Comparison of ENCODE assay signal across 13 mouse cellular contexts in the genomic region with DNA sequence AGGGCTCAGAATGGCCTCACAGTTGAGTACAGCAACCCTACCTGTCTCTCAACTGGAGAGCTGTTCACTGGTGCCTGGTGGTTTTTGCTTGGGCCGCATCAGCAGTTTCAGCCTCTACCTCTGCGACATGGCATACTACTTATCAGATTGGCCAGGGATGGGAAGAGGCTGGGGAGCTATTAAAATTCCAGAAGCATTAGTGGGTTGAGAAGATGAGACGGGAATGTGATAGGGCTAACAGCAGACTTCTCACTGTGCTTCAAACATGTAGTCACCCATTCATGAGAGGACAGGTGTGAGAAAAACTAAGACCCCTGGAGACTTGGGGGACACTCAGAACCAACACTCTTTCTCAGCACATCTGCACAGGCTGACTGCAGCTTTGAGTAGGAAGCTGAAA. TPM values are rescaled to one million over a fixed set of nuclear protein-coding genes. Genes with fewer than 3 reads are reported as not detected.
DNase-seq lines count a peak whose midpoint lies in the region; ATAC-seq and TF ChIP-seq lines count a peak whose summit lies in the region.
"Had no signal": no experiment of that assay in that cellular context is flagged by ENCODE, and none has a peak within 500 bp of the region (broad histone marks: within the 10 kb centered on the region; RNA-seq: fewer than 3 reads in every experiment).

No protein-coding gene starts in this region.

- no peak overlapping the region for H3K4me3 ChIP-seq in heart, embryonic 15.5 days
- H3K4me3 ChIP-seq in kidney, embryonic 16.5 days (ENCODE audit: low read length) = no peak overlapping the region
- H3K4me3 ChIP-seq in thymus, adult 2 months (ENCODE audit: control insufficient read depth, insufficient read depth, low read length) = no peak overlapping the region
- H3K4me3 ChIP-seq: erythroblast, embryonic 14.5 days; layer of hippocampus, adult 2 months; left cerebral cortex, adult 2 months; midbrain, embryonic 10.5 days had no signal

- H3K27me3 ChIP-seq in heart, embryonic 15.5 days = peaks cover 9% of the 10 kb centered on the region
- H3K27me3 ChIP-seq in kidney, embryonic 16.5 days (ENCODE audit: insufficient read depth, low read length) = no peaks in the 10 kb centered on the region
- H3K27me3 ChIP-seq in thymus, adult 2 months (ENCODE audit: control insufficient read depth, insufficient read depth, low read length) = no peaks in the 10 kb centered on the region

- TF ChIP-seq POLR2A in thymus, adult 2 months (IDR thresholded peaks at IDR 0.05; ENCODE audit: control insufficient read depth, extremely low read depth, insufficient read depth, low read length, poor library complexity) = no peak

- TF ChIP-seq CTCF in thymus, adult 2 months (IDR thresholded peaks at IDR 0.05; ENCODE audit: borderline replicate concordance, control insufficient read depth, extremely low read depth, insufficient read depth, low read length, poor library complexity) = no peak

- 27% methylated on average over 3 of the region's 3 CpGs for WGBS in heart, embryonic 15.5 days
- WGBS in kidney, embryonic 16.5 days = 52% methylated on average over 3 of the region's 3 CpGs
- WGBS in thymus, adult 2 months = 93% methylated on average over 3 of the region's 3 CpGs

- DNase-seq in heart, postnatal 4 days = no peak
- no peak for DNase-seq in kidney, adult 11 months
- DNase-seq in thymus, adult 2 months = no peak
- no peak for DNase-seq in thymus, adult 18-20 months
- DNase-seq in ovary, postnatal 10 days (ENCODE audit: low spot score) = no peak
- DNase-seq: adrenal gland, adult 2 months; thymus, postnatal 14 days had no signal

- no peak overlapping the region for H3K4me2 ChIP-seq in heart, embryonic 15.5 days
- H3K4me2 ChIP-seq in kidney, embryonic 16.5 days (replicated peaks; ENCODE audit: low read depth, low read length) = no peak overlapping the region

- H3K9me3 ChIP-seq in heart, embryonic 15.5 days (replicated peaks) = no peaks in the 10 kb centered on the region
- H3K9me3 ChIP-seq in kidney, embryonic 16.5 days (ENCODE audit: low read length) = no peaks in the 10 kb centered on the region
- H3K9me3 ChIP-seq: midbrain, embryonic 10.5 days had no signal

- H3K36me3 ChIP-seq in heart, embryonic 15.5 days = no peaks in the 10 kb centered on the region
- H3K36me3 ChIP-seq in kidney, embryonic 16.5 days (ENCODE audit: insufficient read depth, low read length) = no peaks in the 10 kb centered on the region
- H3K36me3 ChIP-seq in thymus, adult 2 months (ENCODE audit: control insufficient read depth, insufficient read depth, low read length) = no peaks in the 10 kb centered on the region
- H3K36me3 ChIP-seq: midbrain, embryonic 10.5 days had no signal

- peak overlapping the region; percentile 56; the same call in 1 of the 2 replicates for H3K27ac ChIP-seq in heart, embryonic 15.5 days
- 0 out of 2 replicates have a peak overlapping the region, but pooled peaks have one; percentile 35 for H3K27ac ChIP-seq in kidney, embryonic 16.5 days (ENCODE audit: low read length)
- 0 out of 2 replicates have a peak overlapping the region, but pooled peaks have one; percentile 22 for H3K27ac ChIP-seq in thymus, adult 2 months (ENCODE audit: control insufficient read depth, insufficient read depth, low read length)
- H3K27ac ChIP-seq: layer of hippocampus, adult 2 months; left cerebral cortex, adult 2 months had no signal

- H3K9ac ChIP-seq in heart, embryonic 15.5 days = peak overlapping the region; percentile 3; the same call in 1 of the 2 replicates
- H3K9ac ChIP-seq in kidney, embryonic 16.5 days (replicated peaks; ENCODE audit: low read length) = no peak overlapping the region

- H3K4me1 ChIP-seq in heart, embryonic 15.5 days (replicated peaks) = peaks cover 55% of the 10 kb centered on the region
- H3K4me1 ChIP-seq in kidney, embryonic 16.5 days (ENCODE audit: insufficient read depth, low read length) = peaks cover 44% of the 10 kb centered on the region
- H3K4me1 ChIP-seq in thymus, adult 2 months (replicated peaks; ENCODE audit: control insufficient read depth, insufficient read depth, low read length) = peaks cover 52% of the 10 kb centered on the region

- ATAC-seq in heart, embryonic 15.5 days (replicated peaks; ENCODE audit: insufficient number of reproducible peaks, insufficient read depth, low FRiP score, low read depth) = no peak
- ATAC-seq in kidney, embryonic 16.5 days (ENCODE audit: low FRiP score, low TSS enrichment) = no peak

RNA-seq across cellular contexts. Expression of gene Hpcal1, which starts 59.1 kb away (rescaled TPM):
- 20.7 and 29.3 TPM in 2 replicates for polyA plus RNA-seq in heart, embryonic 15.5 days (2015; fragmentation: Nextera tagmentation; extraction: Ambion mirVana)
- 10 to 100 TPM; 17.9 to 19.8 TPM for total RNA-seq in heart, postnatal 4 days (2021)
- 59.3 and 62.0 TPM in 2 replicates for polyA plus RNA-seq in kidney, embryonic 16.5 days (2015; fragmentation: Nextera tagmentation; extraction: Ambion mirVana)
- 322 and 334 TPM in 2 replicates for polyA plus RNA-seq in thymus, adult 2 months (2012; rRNA removed)
